Mouse (Mus musculus): ENCODE data around the gene Tpx2. TPM values are rescaled to one million over a fixed set of nuclear protein-coding genes. Genes with fewer than 3 reads are reported as not detected.

Gene Tpx2
- polyA plus RNA-seq, 1 experiment from 2014 or later, result 65.6 TPM

DNA sequence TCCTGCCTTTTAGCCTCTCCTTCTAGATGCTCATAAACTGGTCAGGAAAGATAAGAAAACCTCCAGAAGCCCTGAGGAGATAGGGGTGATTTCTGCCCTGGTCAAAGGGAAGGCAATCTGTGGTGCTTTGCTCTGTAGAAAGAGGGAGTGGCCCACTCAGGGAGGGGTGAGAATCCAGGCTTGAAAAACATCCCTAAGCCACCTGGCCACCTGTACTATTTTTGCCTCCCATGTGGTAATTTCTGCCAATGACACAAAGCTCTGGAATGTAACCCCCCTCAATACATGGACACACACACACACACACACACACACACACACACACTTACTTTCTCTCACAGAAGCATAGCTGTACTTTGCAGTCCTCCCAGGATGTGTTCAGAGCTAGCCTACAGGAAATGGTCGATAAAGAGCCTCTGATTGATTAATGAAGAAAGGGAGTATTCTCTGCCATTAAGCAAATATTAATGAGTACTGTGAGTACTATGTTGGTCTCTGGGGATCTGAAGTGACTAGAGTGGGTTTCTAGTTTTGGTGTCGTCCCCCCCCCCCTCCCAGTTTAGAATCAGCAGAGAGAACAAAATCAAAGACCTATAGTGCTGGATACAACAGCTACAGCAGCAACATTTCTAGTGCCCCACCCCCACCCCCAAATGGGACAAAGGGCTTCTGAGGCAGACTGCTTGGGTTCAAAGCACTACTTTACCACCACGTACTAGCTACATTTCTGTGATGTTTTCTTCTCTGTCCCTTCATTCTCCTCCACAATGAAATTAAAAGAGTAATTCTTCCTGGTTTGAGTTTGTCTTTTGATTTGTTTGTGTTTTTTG, 36.2 kb upstream of the Tpx2 start:
- Histone ChIP-seq H3K9me3 (replicated peaks) (no peaks in the 10 kb centered on the region), H3K36me3 (no peaks in the 10 kb centered on the region), H3K27me3 (replicated peaks) (no peaks in the 10 kb centered on the region), H3K4me2 (no peak overlapping the region), H3K4me3 (no peak overlapping the region), H3K9ac (0 out of 2 replicates have a peak overlapping the region, but pooled peaks have one; percentile 13), H3K4me1 (replicated peaks) (peaks cover 50% of the 10 kb centered on the region), H3K27ac (ENCODE audit: poor library complexity, severe bottlenecking) (peak overlapping the region; percentile 40)
- ATAC-seq (ENCODE audit: insufficient number of reproducible peaks, low FRiP score), result peak; percentile 79
- WGBS, result 45% methylated on average over 3 of the region's 3 CpGs

DNA sequence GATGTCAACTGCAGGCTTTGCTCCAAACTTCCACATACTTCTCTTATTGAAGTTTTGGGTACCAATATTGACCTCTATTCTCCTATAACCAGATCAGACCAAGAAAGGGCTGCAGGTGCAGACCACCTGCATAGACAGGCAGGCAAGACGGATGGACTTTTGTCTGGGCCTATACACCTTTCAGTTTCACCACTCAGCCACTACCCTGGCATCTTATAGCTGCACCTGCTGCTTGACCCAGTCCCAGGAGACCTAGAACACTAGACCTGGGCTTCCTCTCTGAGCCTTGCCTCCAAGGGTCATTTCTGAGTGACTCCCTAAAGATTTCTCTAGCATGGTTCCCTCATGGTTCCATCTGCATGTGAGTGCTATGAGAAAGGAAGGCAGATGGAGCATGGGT, 34.5 kb upstream of the Tpx2 start:
- Histone ChIP-seq H3K27me3 (replicated peaks) (no peaks in the 10 kb centered on the region), H3K4me1 (replicated peaks) (peaks cover 64% of the 10 kb centered on the region), H3K9me3 (replicated peaks) (no peaks in the 10 kb centered on the region), H3K9ac (no peak overlapping the region), H3K27ac (ENCODE audit: poor library complexity, severe bottlenecking) (0 out of 2 replicates have a peak overlapping the region, but pooled peaks have one; percentile 73), H3K4me3 (no peak overlapping the region), H3K36me3 (no peaks in the 10 kb centered on the region), H3K4me2 (no peak overlapping the region)
- WGBS, result 90% methylated on average over 1 of the region's 1 CpGs
- ATAC-seq (ENCODE audit: insufficient number of reproducible peaks, low FRiP score), result no peak

- peak overlapping the region; percentile 73 for H3K27ac ChIP-seq (ENCODE audit: poor library complexity, severe bottlenecking)
These were observed 33.4 kb upstream of the Tpx2 start for GRCm38 (mm10) chr2:152814213-152814874.

DNA sequence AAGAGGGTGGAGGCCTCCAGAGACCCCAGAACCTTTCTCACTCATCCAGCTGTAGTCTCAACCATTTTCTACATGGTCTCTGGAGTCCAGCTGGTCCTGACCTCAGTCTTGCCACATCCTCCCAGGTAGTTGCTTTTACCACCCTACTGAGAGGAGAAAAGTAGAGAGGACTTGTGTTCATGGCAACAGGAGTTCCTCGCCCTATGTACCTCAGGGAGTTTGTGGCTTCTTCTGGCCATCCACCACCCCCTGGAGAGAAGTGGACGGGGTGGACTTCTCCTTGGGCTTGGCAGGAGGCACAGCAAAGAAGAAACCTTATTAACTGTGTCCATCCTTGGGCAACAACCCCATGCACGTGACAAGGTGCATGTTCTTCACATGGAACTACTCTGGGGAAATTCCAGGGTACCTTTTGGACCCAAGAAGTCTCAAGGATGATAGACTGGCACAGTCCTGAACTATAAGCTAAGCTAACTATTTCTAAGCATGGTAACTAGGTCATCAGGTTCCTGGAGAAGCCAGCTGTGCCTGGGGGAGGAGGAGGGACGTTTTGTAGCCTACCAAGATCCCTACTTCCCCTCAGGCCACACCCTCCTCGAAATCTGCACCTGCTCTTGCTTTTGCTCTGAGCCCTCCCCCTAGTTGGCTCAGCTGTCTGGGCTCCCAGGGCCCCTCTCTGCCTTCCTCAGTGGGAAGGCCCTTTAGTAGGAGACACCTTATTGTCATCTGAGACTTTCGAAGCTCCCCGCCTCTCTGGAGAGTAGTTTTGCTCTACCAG, 31.7 kb upstream of the Tpx2 start:
- no peaks in the 10 kb centered on the region for H3K27me3 ChIP-seq (replicated peaks)
- 0 out of 2 replicates have a peak overlapping the region, but pooled peaks have one; percentile 26 for H3K9ac ChIP-seq
- H3K4me2 ChIP-seq, result peak overlapping the region; percentile 25
- H3K4me3 ChIP-seq, result no peak overlapping the region
- H3K4me1 ChIP-seq (replicated peaks), result peaks cover 82% of the 10 kb centered on the region
- no peaks in the 10 kb centered on the region for H3K9me3 ChIP-seq (replicated peaks)
- H3K36me3 ChIP-seq, result peaks cover 9% of the 10 kb centered on the region
- peak overlapping the region; percentile 90; the same call in 1 of the 2 replicates for H3K27ac ChIP-seq (ENCODE audit: poor library complexity, severe bottlenecking)
- ATAC-seq (ENCODE audit: insufficient number of reproducible peaks, low FRiP score), result peak; percentile 59
- WGBS, result 74% methylated on average over 7 of the region's 7 CpGs

More at GRCm38 (mm10) chr2:152814213-152814874, 33.4 kb upstream of the Tpx2 start:
- no peaks in the 10 kb centered on the region for H3K27me3 ChIP-seq (replicated peaks)
- H3K9ac ChIP-seq, result no peak overlapping the region
- 49% methylated on average over 6 of the region's 6 CpGs for WGBS
- H3K4me3 ChIP-seq, result no peak overlapping the region
- peaks cover 8% of the 10 kb centered on the region for H3K36me3 ChIP-seq
- no peak overlapping the region for H3K4me2 ChIP-seq
- no peaks in the 10 kb centered on the region for H3K9me3 ChIP-seq (replicated peaks)
- ATAC-seq (ENCODE audit: insufficient number of reproducible peaks, low FRiP score), result peak; percentile 69
- peaks cover 74% of the 10 kb centered on the region for H3K4me1 ChIP-seq (replicated peaks)

GRCm38 (mm10) chr2:152816657-152817348, 31.0 kb upstream of the Tpx2 start:
- no peak for ATAC-seq (ENCODE audit: insufficient number of reproducible peaks, low FRiP score)
- peaks cover 82% of the 10 kb centered on the region for H3K4me1 ChIP-seq (replicated peaks)
- H3K27me3 ChIP-seq (replicated peaks), result no peaks in the 10 kb centered on the region
- peak overlapping the region; percentile 90 for H3K27ac ChIP-seq (ENCODE audit: poor library complexity, severe bottlenecking)
- peak overlapping the region; percentile 25 for H3K4me2 ChIP-seq
- H3K36me3 ChIP-seq, result peaks cover 9% of the 10 kb centered on the region
- WGBS, result 78% methylated on average over 3 of the region's 3 CpGs
- H3K9ac ChIP-seq, result 0 out of 2 replicates have a peak overlapping the region, but pooled peaks have one; percentile 26
- H3K4me3 ChIP-seq, result no peak overlapping the region
- no peaks in the 10 kb centered on the region for H3K9me3 ChIP-seq (replicated peaks)

DNA sequence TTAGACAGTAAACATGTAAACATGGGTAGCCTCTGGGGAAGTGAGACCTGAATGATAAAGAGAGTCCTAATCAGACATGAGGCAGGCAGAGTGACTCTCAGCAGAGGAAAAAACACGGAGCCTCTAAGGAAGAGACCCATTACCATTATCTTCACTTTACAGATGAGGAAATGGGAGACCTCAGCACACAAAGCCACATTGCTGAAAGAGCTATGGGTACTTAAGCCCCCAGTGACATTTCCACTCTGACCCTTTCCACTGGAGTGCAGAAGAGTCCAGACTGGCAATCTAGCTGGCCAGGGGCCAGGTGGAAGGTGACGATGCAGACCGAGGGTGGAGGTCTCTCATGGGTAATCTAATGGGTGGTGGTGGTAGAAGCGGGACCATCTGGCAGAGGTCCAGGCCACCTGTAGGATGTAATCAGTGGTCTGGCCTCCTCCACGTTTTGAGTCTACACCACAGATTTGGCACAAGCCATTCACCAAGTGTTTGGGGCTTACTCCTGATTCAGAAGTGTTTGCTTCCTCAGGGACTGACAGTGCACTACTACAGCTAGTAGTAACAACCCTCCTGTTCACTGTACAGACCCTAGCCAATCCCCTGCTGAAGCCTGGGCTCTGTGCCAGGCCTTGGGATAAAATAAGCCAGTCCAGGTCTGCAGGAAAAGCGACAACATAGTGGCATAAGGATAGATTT, 30.0 kb upstream of the Tpx2 start:
- Histone ChIP-seq H3K27ac (ENCODE audit: poor library complexity, severe bottlenecking) (peak overlapping the region; percentile 90), H3K4me1 (replicated peaks) (peaks cover 84% of the 10 kb centered on the region), H3K9ac (0 out of 2 replicates have a peak overlapping the region, but pooled peaks have one; percentile 38), H3K36me3 (peaks cover 9% of the 10 kb centered on the region), H3K4me2 (peak overlapping the region; percentile 40), H3K4me3 (no peak overlapping the region), H3K9me3 (replicated peaks) (no peaks in the 10 kb centered on the region), H3K27me3 (replicated peaks) (no peaks in the 10 kb centered on the region)
- WGBS, result 10% methylated on average over 6 of the region's 6 CpGs
- ATAC-seq (ENCODE audit: insufficient number of reproducible peaks, low FRiP score), result peak; percentile 67

DNA sequence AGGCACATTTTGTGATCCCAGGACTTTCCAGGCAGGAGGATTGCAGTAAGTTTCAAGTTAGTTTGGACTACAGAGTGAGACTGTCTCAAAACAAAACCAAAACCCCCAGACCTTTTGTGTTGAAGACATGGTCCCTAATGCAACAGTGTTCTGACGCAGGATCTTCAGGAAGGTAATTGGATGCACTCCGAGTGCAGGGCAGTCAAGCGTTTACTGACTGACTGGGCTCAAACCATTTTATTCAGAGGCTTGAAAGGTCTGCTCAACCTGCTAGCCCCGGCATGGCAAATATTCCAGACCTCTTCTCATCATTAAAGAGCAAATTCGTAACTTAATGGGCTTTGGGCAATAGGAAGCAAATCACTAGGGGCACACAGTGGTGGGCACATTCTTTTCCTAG, 29.1 kb upstream of the Tpx2 start:
- 86% methylated on average over 5 of the region's 5 CpGs for WGBS
- Histone ChIP-seq H3K36me3 (peaks cover 9% of the 10 kb centered on the region), H3K4me2 (no peak overlapping the region), H3K4me1 (replicated peaks) (peaks cover 83% of the 10 kb centered on the region), H3K27me3 (replicated peaks) (no peaks in the 10 kb centered on the region), H3K9me3 (replicated peaks) (no peaks in the 10 kb centered on the region), H3K9ac (no peak overlapping the region), H3K4me3 (no peak overlapping the region), H3K27ac (ENCODE audit: poor library complexity, severe bottlenecking) (peak overlapping the region; percentile 90)
- no peak for ATAC-seq (ENCODE audit: insufficient number of reproducible peaks, low FRiP score)

DNA sequence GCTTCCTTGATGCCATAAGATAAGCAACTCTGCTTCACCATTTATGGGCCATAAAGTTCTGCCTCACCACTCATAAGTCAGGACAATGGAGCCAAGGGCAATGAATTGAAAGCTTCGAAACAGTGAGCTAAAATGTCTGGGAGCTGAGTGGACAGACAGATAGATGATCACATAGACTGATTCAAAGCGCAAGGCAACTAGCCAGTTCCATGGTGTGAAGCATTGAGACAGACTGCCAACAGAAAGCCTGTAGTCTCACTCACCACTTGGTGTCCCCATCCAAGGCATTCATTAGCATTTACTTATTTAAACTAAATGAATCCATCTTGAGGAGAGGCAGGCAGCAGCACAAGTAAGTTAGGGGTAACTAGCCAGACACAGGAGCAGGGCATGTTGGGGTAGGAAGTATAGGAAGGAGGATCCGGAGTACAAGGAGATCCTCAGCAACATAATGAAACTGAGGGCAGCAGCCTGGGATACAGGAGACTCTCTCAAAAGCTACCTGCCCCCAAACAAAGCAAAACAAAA, 28.6 kb upstream of the Tpx2 start:
- H3K4me1 ChIP-seq (replicated peaks), result peaks cover 78% of the 10 kb centered on the region
- H3K27ac ChIP-seq (ENCODE audit: poor library complexity, severe bottlenecking), result peak overlapping the region; percentile 90
- no peaks in the 10 kb centered on the region for H3K27me3 ChIP-seq (replicated peaks)
- no peaks in the 10 kb centered on the region for H3K9me3 ChIP-seq (replicated peaks)
- no peak for ATAC-seq (ENCODE audit: insufficient number of reproducible peaks, low FRiP score)
- no peak overlapping the region for H3K4me3 ChIP-seq
- peak overlapping the region; percentile 31; the same call in 1 of the 2 replicates for H3K4me2 ChIP-seq
- WGBS, result 91% methylated on average over 3 of the region's 3 CpGs
- H3K36me3 ChIP-seq, result peaks cover 9% of the 10 kb centered on the region
- peak overlapping the region; percentile 34; the same call in 1 of the 2 replicates for H3K9ac ChIP-seq

DNA sequence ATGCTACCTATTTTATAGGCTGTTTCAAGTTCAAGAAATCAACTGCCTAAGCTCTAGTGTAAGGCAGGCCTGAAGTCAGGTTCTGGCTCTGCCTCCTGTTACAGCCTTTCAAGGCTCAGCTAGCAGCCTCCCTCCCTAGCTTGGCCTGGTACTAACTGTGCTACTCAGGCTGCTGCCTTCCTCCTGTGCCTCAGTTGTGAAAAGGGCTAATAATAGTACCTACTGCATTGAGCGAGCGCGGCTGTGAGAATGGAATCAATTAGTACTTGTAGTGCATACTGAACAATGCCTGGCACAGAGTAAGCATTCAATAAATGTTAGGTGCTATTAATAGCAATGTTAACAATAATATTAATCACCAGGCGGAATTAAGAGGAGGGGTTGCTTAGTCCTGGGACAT, 27.8 kb upstream of the Tpx2 start:
- 57% methylated on average over 4 of the region's 4 CpGs for WGBS
- H3K27ac ChIP-seq (ENCODE audit: poor library complexity, severe bottlenecking), result peak overlapping the region; percentile 90
- H3K27me3 ChIP-seq (replicated peaks), result no peaks in the 10 kb centered on the region
- H3K4me1 ChIP-seq (replicated peaks), result peaks cover 74% of the 10 kb centered on the region
- H3K9ac ChIP-seq, result peak overlapping the region; percentile 34; the same call in 1 of the 2 replicates
- H3K4me2 ChIP-seq, result peak overlapping the region; percentile 31; the same call in 1 of the 2 replicates
- peaks cover 9% of the 10 kb centered on the region for H3K36me3 ChIP-seq
- no peaks in the 10 kb centered on the region for H3K9me3 ChIP-seq (replicated peaks)
- ATAC-seq (ENCODE audit: insufficient number of reproducible peaks, low FRiP score), result no peak
- H3K4me3 ChIP-seq, result no peak overlapping the region

DNA sequence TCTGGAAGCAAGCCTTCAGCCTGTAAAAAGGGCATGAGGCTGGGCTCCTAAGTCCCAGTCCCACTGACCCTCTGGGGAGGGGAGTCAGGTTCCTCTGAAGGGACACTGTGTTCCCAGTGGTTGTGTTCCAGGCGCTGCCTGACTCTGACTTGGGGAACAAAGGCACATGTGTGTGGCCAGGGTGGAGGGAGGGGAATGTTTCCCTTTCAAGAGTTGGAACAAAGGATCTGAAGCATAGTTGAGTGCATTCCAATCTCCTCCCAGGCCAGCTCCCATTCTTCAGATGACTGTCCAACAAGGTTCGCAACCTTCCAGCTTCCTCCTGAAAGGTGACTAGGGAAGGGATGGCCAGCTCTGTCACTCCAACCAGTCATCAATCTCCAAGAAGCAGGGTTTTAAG, 27.4 kb upstream of the Tpx2 start:
- Histone ChIP-seq H3K27ac (ENCODE audit: poor library complexity, severe bottlenecking) (peak overlapping the region; percentile 90), H3K4me2 (peak overlapping the region; percentile 31), H3K9me3 (replicated peaks) (no peaks in the 10 kb centered on the region), H3K27me3 (replicated peaks) (no peaks in the 10 kb centered on the region), H3K36me3 (peaks cover 9% of the 10 kb centered on the region), H3K4me3 (no peak overlapping the region), H3K4me1 (replicated peaks) (peaks cover 78% of the 10 kb centered on the region), H3K9ac (no peak overlapping the region; the same call in 1 of the 2 replicates)
- 39% methylated on average over 2 of the region's 2 CpGs for WGBS
- no peak for ATAC-seq (ENCODE audit: insufficient number of reproducible peaks, low FRiP score)

All from heart, embryonic 12.5 days (tissue).